Mouse (Mus musculus) c-Kit-positive CD71-positive TER-119-positive erythroid progenitor cells, embryonic 14.5 days (primary cell): Measurements from ENCODE around the gene Arih2.
"Not testable (repeated sequence)": the region's sequence is repeated elsewhere in the genome, so short reads cannot be mapped to it uniquely, and the experiment has no call there.

Experiments used
- DNase-seq: peaks from one replicate; pipeline ENCODE4 v3.0.0-alpha.2; 2013; ENCODE audit warnings: low spot score

The Arih2 gene

GRCm38 (mm10) chr9:108649561-108650440 is 615 bp upstream of the Arih2 start:
- DNase-seq: peak; percentile 23

DNA sequence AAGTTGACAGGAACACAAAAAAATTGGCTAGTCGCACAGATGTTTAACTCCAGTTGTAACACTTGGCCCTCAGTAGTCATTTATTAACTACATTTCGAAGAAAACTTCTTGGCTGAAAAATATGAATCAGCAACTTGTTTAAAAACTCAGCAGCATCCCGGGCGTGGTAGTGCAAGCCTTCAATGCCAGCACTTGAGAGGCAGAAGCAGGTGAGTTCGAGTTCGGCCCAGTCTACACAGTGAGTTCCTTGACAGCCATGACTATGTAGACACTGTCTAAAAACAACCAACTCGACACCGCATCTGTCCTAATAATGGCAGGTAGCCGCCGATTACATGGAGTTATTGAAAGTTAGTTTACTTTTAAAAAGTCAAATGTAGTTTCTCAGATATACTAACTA is 1.0 kb downstream of the Arih2 start:
- peak; percentile 43 for DNase-seq

- no peak for DNase-seq
Measured at GRCm38 (mm10) chr9:108639825-108640224, 9.4 kb downstream of the Arih2 start.

GRCm38 (mm10) chr9:108635415-108635814 is 13.8 kb downstream of the Arih2 start:
- peak; percentile 27 for DNase-seq

GRCm38 (mm10) chr9:108633846-108634245 is 15.3 kb downstream of the Arih2 start:
- DNase-seq: no peak

DNA sequence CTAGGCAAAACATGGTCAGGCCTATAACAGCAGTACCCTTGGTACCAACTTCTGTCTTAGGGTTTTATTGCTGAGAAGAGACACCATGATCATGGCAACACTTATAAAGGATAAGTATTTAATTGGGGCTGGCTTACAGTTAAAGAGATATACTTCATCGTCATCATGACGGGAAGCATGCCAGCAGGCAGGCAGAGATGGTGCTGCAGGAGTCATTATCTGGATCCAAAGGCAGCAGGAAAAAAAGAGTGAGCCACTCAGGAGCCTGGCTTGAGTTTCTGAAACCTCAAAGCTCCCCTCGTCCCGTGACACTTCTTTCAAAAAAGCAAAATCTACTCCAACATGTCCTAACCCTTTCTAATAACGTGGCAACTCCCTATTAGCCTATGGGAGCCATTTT is 16.8 kb downstream of the Arih2 start:
- DNase-seq: no peak

GRCm38 (mm10) chr9:108631631-108632256 is 17.4 kb downstream of the Arih2 start:
- DNase-seq: no peak

DNA sequence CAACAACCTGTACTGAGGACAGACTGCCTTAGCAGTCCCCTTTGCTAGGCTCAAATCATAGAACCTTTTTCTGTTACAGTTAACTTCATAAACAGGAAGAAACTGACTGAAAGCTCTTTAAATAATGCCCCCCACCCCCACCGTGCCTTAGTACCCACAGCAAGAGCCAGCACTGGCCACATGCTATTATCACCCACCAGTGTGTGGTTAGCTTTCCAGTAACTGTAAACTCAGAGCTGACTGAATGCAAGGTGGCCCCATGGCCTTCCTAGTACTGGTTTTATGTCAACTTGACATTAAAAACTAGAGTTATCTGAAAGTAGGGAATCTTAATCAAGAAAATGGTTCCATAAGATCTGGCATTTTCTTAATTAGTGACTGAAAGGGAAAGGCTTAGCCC is 18.5 kb downstream of the Arih2 start:
- no peak for DNase-seq

- no peak for DNase-seq
Measured at GRCm38 (mm10) chr9:108628141-108628540, 21.0 kb downstream of the Arih2 start.

DNA sequence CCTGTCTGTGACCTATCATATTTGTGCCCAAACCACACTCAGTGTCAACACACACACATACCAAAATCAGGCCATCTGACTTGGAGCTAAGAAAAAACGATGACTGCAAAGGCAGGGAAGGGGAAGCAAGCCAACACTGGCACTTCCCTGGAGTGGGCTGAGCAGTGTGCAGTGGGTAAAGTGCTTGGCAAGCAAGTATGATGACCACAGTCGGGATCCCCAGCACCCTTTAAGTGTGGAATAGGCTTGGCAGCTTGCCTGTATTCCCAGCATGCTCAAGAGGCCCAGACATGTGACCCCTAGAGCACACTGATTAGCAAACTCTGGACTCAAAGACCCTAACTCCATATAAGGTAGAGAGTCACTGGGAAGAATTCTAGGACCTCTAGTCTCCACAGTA is 22.7 kb downstream of the Arih2 start:
- no peak for DNase-seq

GRCm38 (mm10) chr9:108617301-108617700 is 31.9 kb downstream of the Arih2 start:
- DNase-seq: no peak

GRCm38 (mm10) chr9:108611488-108611887 is 37.7 kb downstream of the Arih2 start:
- no peak for DNase-seq

- DNase-seq: no peak
Measured at GRCm38 (mm10) chr9:108608889-108609288, 40.3 kb downstream of the Arih2 start.

DNA sequence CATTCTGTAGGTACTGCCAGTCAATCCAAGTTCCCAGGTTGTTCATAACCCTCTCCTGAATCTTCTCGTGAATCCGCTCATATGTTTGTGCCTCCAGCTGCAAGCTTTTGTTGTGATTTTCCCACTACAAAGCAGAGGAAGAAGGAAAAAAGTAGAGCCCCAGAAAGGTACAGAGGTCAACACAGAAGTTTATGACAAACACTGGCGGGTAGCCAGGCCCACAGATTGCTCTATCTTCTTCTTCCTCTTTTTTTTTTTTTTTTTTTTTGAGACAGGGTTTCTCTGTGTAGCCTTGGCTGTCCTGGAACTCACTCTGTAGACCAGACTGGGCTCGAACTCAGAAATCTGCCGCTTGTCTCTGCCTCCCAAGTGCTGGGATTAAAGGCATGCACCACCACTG is 41.3 kb downstream of the Arih2 start:
- DNase-seq: not testable (repeated sequence)

DNA sequence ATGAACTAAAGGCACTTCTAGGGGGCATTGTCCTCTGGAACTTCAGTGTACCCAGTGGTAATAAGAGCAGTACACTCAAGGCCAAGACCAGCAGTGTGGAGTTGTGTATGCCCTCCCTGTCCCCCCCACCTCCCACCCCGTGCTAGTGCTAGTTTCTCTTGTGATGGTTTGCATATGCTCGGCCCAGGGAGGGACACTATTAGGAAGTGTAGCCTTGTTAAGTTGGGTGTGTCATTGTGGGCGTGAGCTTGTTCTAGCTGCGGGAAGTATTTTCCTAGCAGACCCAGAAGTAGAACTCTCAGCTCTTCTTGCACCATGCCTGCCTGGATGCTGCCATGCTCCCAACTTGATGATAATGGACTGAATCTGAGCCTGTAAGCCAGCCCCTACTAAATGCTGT is 47.2 kb downstream of the Arih2 start:
- DNase-seq: no peak

DNA sequence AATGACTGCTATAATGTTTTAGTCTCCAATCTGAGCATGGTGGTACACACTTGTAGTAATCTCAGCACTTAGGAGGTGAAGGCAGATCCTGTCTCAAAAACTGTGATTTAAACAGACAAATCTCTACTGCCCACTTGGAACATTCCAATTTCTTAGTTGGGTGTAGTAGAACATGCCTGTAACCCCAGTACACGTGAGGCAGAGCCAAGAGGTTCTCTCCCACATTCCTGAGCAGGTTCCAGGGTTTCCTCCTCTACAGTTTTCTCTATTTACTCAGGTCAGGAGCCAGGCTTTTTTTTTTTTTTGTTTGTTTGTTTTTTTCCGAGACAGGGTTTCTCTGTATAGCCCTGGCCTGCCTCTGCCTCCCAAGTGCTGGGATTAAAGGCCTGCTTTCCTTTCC is 49.2 kb downstream of the Arih2 start:
- no peak for DNase-seq

- DNase-seq: no peak
Measured at GRCm38 (mm10) chr9:108599021-108599566, 50.1 kb downstream of the Arih2 start.

DNA sequence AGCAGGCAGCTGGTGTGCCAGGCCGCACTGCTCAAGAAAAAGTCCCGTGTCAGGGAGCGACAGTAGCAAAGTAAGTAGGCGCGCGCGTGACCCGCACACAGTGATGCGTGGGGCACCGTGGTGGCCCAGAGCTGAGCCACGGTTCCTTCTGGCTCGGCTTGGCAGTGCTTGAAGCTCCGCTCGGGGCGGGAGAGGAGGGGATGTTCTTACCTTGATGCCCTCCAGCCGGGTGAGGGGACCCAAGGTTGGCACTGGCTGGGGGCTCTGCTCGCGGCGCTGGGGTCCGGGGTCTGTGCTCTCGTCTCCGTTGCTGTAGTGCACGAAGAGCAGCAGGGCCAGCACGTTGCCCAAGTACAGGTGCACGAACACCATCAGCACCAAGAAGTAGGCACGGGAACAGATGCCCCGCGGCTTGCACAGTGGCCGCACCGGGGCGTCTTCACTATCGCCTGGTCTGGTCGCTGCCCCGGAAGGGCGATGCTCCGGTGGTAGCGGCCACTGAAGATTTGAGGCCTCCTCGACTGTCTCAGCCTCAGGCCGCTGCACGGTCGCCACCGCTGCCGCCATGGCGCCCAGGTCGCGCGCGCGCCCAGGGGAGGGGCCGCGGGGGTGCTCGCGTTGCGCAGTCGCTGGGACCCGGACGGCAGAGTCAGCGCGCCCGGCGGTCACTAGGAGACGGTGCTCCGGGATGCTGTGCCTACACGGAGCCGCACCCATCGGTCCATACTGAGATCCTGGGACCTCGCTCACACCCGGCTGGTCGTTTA is 52.0 kb downstream of the Arih2 start, which contains the start of gene P4htm:
Gene P4htm (minus strand): TSS at position 670 of the 767 bp plus-strand sequence.
- no peak for DNase-seq

GRCm38 (mm10) chr9:108594354-108594753 is 54.8 kb downstream of the Arih2 start:
- no peak for DNase-seq

- no peak for DNase-seq
Measured at GRCm38 (mm10) chr9:108591462-108591861, 57.7 kb downstream of the Arih2 start.

DNA sequence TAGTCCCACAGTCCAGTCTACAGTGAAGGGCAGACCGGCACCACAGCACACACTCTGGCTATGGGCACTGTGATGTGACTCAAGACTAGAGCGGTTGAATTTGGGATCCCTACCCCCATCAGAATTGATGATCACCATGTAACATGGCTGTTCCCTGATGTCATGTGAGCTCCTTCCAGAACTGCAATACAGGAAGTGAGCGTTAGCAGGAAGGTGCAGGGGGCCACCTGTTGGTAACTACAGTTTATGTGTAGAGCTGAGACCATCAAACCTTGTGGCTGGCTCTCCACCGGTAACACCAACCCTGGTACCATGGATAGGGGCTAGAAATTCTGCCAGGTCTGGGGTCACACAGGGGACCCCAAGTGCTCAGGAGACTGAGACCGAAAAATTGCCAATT is 60.0 kb downstream of the Arih2 start:
- DNase-seq: no peak

DNA sequence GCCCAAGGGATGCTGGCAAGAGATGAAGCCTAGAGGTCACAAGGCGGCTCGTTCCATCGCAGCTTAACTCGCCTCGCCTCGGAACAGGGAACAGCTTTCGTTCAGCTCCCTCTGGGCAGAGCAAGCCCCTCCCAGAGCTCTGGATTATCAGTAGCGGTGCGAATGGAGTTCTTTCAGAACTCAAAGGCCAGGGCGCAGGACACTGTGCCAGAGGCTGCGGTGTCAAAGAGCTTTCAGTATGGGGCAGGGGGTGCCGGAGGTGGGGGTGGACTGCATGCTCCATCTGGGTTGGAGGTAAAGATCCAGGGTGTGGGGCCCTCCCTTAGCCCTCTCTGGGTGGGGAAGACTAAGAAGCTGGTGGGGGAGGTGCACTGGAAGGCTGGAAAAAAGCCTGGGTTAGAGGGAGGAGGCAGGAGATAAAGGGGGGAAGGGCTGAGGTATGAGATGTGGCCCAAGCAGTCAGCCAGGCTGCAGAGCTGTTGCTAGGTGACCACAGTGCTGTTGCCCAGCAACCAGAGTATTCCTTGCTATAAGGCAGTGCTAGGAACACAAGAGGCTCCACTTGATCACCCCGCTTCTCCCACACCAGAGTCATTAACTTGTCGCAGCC is 61.5 kb downstream of the Arih2 start:
- DNase-seq: no peak
